Mouse (Mus musculus): ENCODE results near the gene Rps21.

DNA sequence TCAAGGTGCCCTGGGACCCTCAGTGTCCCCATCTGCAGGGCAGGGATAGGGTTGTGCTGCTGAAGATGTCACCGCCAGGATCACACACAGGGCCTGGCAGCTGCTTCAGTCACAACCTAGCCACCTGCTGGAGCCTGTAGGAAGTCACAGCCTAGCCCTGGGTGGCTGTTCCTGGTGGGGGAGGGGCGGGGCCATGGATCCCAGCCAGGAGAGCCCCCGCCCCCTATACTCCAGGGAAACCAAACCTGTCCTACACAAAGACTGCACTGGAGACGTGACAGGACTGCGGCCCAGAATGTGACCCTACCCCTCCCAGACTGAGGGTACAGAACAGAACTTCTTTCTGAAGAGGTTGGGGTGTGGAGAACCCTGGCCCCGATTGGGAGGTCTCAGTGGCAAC lies 34.9 kb upstream of the Rps21 start:
- TF ChIP-seq GATA1 (IDR thresholded peaks at IDR 0.05; ENCODE audit: low read length), result no peak
- no peak for TF ChIP-seq TAL1 (IDR thresholded peaks at IDR 0.05; ENCODE audit: low read length)
